Mouse (Mus musculus): Measurements from ENCODE around the gene Slc3a2. TPM values are rescaled to one million over a fixed set of nuclear protein-coding genes. Genes with fewer than 3 reads are reported as not detected.
A peak's percentile ranks its signal among the peaks of the same experiment; 100 is the strongest.
"Not testable (repeated sequence)": the region's sequence is repeated elsewhere in the genome, so short reads cannot be mapped to it uniquely, and the experiment has no call there.

Slc3a2 gene
- polyA plus RNA-seq, 1 experiment from 2014 or later: 139 TPM

DNA sequence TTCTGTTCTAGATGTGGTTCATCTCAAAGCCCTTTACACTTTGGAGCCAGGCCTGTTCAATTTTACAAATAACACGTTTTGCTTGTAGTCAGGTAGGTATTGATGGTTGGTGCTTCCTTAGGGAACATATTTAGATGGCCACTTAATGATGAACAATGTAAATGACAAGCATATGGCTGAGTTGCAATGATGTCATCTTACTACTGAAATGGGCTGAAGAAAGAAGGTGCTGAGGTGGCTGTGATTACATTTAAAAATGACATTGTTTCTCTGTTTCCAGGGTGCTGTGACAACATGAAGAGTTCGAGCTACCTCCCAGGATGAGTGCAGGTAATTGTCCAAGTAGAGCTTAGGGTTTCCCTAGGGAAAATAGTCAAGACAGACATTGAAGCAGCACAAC, 1.2 kb upstream of the Slc3a2 start:
- peak overlapping the region; percentile 95 for H3K27ac ChIP-seq (replicated peaks)

DNA sequence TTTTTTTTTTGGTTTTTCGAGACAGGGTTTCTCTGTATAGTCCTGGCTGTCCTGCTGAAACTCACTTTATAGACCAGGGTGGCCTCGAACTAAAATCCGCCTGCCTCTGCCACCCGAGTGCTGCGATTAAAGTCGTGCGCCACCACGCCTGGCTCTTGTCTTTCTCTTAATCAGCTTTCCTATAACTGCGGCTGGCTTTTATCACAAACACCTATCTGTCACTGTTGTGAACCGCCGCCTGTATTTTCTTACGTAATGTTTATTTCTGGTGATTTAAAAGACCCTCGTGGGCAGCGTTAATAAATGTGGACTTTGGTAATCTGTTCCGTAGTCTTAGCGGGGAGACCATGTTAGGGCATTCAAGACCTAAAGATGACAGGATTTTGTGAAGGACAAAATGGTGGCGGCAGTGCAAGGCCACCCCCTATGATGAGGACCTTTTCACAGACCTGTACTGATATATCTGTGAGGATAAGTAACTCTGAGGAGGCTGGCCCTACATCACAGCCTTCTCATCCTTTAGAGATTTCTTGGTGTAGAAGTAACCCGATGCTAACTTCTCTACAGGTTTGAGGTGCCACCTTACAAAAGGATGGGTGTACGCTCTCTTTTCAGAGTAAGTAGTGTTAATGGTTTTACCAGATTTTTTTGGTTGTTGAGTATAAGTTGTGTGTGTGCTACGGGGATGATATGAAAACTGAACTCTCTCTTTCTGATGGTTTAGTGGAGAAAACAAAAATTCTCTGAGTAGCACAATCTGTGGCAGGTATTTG, 591 bp upstream of the Slc3a2 start:
- peak overlapping the region; percentile 86 for H3K4me3 ChIP-seq
- H3K9me3 ChIP-seq (replicated peaks): no peaks in the 10 kb centered on the region
- peaks cover 31% of the 10 kb centered on the region for H3K36me3 ChIP-seq
- peak overlapping the region; percentile 95 for H3K27ac ChIP-seq (replicated peaks)
- DNase-seq (ENCODE audit: low spot score): peak; percentile 30
- H3K4me1 ChIP-seq: peaks cover 30% of the 10 kb centered on the region
- under 1% methylated on average over 20 of the region's 20 CpGs for WGBS
- no peaks in the 10 kb centered on the region for H3K27me3 ChIP-seq (ENCODE audit: low read depth, poor library complexity, severe bottlenecking)

More for the DNA sequence above, 1.2 kb upstream of the Slc3a2 start:
- WGBS: 3% methylated on average over 2 of the region's 2 CpGs
- Histone ChIP-seq H3K27me3 (ENCODE audit: low read depth, poor library complexity, severe bottlenecking) (no peaks in the 10 kb centered on the region), H3K4me3 (peak overlapping the region; percentile 86), H3K9me3 (replicated peaks) (no peaks in the 10 kb centered on the region), H3K4me1 (peaks cover 30% of the 10 kb centered on the region), H3K36me3 (peaks cover 31% of the 10 kb centered on the region)
- DNase-seq (ENCODE audit: low spot score): no peak

DNA sequence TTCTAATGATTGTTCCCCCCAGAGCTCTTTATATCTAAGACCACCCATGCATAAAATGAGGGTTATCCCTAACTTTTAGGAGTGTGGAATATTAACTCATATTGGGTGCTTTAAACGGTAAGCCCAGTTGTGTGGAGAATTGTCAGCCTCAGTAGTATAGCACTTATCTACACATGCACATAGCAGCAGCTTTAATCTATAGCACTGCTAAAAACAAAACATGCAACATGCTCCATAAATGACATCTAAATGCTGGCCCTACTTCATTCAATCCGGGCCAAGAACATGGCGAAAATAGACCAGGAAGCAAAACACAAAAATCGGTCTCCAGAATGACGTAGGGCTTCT, 636 bp downstream of the Slc3a2 start:
- no peaks in the 10 kb centered on the region for H3K27me3 ChIP-seq (ENCODE audit: low read depth, poor library complexity, severe bottlenecking)

DNA sequence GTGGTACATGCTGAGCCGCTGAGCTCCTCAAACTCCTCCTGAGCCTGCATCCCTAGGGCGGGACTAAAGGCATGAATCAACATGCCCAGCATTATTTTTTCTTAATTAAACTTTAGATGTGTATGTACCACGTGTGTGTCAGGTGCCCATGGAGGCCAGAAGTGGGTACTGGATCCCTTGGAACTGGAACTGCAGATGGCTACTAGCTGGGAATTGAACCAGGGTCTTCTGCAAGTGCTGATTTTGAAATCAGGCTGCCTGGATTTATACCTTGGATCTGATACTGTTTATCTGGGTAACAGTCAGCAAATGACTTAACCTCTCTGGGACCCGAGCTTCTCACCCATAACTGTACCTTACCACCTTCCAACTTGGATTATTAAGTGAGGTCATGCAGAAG, 1.1 kb downstream of the Slc3a2 start:
- Histone ChIP-seq H3K9me3 (replicated peaks) (no peaks in the 10 kb centered on the region), H3K27ac (replicated peaks) (peak overlapping the region; percentile 95; the same call in 1 of the 2 replicates), H3K27me3 (ENCODE audit: low read depth, poor library complexity, severe bottlenecking) (no peaks in the 10 kb centered on the region), H3K4me3 (peak overlapping the region; percentile 86), H3K4me1 (peaks cover 30% of the 10 kb centered on the region), H3K36me3 (peaks cover 30% of the 10 kb centered on the region)
- DNase-seq (ENCODE audit: low spot score): no peak
- 72% methylated on average over 4 of the region's 4 CpGs for WGBS

More for the DNA sequence above, 636 bp downstream of the Slc3a2 start:
- peaks cover 31% of the 10 kb centered on the region for H3K36me3 ChIP-seq
- 5% methylated on average over 5 of the region's 5 CpGs for WGBS
- peaks cover 30% of the 10 kb centered on the region for H3K4me1 ChIP-seq
- no peaks in the 10 kb centered on the region for H3K9me3 ChIP-seq (replicated peaks)
- DNase-seq (ENCODE audit: low spot score): no peak
- H3K4me3 ChIP-seq: peak overlapping the region; percentile 86
- peak overlapping the region; percentile 95 for H3K27ac ChIP-seq (replicated peaks)

DNA sequence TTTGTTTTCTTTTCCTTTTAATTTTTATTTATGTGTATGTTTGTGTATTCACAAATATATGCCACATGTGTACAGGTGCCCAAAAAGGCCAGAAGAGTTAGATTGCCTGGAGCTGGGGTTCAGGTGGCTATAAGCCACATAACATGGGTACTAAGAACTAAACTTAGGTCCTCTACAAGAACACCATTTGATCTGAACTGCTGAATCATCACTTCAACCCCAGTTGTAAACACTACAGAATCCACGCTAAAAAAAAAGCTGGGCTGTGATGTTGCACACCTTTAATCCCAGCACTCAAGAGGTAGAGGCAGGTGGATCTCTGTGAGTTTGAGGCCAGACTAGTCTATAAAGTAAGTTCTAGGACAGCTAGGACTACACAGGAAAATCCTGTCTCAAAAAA, 1.8 kb downstream of the Slc3a2 start:
- Histone ChIP-seq H3K36me3 (peaks cover 23% of the 10 kb centered on the region), H3K27ac (replicated peaks) (no peak overlapping the region), H3K4me1 (peaks cover 30% of the 10 kb centered on the region), H3K9me3 (replicated peaks) (no peaks in the 10 kb centered on the region), H3K4me3 (peak overlapping the region; percentile 26; the same call in 1 of the 2 replicates), H3K27me3 (ENCODE audit: low read depth, poor library complexity, severe bottlenecking) (no peaks in the 10 kb centered on the region)
- no peak for DNase-seq (ENCODE audit: low spot score)
- 85% methylated on average over 1 of the region's 1 CpGs for WGBS

DNA sequence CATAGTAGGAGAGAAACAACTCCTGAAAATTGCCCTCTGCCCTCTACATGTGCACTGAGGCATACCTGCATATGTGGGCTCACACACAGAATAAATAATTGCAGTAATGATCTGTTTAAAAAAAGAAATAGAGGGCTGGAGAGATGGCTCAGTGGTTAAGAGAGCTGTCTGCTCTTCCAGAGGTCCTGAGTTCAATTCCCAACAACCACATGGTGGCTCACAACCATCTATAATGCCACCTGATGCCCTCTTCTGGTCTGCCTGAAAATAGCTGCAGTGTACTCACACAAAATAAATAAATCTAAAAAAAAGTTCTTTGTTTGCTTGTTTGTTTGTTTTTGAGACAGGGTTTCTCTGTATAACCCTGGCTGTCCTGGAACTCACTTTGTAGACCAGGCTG, 4.1 kb downstream of the Slc3a2 start:
- Histone ChIP-seq H3K4me3 (0 out of 2 replicates have a peak overlapping the region, but pooled peaks have one; percentile 7), H3K4me1 (peaks cover 13% of the 10 kb centered on the region)
- not testable (repeated sequence) for DNase-seq (ENCODE audit: low spot score); H3K27ac ChIP-seq (replicated peaks); H3K27me3 ChIP-seq (ENCODE audit: low read depth, poor library complexity, severe bottlenecking); H3K36me3 ChIP-seq; H3K9me3 ChIP-seq (replicated peaks)

DNA sequence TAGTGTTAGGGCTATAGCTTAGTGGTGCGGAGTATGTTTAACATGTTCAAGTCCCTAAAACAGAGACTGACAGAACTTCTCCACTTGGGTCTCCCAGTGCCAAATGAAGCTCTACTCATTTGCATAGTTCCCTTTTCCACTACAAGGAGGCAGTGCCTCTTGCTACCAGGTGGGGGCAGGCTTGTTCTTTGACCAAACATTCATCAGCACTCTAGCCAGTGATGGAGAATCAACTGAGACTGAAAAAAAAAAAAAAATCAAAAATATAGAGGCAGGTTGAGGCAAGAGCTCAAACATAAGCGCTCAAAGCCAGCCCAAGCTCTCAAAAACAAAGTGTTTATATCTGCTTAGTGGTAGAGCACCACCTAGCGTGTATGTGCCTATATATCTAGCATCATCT, 4.8 kb downstream of the Slc3a2 start:
- Histone ChIP-seq H3K4me1 (peaks cover 17% of the 10 kb centered on the region), H3K36me3 (no peaks in the 10 kb centered on the region), H3K27ac (replicated peaks) (no peak overlapping the region), H3K4me3 (no peak overlapping the region), H3K27me3 (ENCODE audit: low read depth, poor library complexity, severe bottlenecking) (no peaks in the 10 kb centered on the region), H3K9me3 (replicated peaks) (no peaks in the 10 kb centered on the region)
- 70% methylated on average over 3 of the region's 3 CpGs for WGBS
- peak; percentile 50 for DNase-seq (ENCODE audit: low spot score)

DNA sequence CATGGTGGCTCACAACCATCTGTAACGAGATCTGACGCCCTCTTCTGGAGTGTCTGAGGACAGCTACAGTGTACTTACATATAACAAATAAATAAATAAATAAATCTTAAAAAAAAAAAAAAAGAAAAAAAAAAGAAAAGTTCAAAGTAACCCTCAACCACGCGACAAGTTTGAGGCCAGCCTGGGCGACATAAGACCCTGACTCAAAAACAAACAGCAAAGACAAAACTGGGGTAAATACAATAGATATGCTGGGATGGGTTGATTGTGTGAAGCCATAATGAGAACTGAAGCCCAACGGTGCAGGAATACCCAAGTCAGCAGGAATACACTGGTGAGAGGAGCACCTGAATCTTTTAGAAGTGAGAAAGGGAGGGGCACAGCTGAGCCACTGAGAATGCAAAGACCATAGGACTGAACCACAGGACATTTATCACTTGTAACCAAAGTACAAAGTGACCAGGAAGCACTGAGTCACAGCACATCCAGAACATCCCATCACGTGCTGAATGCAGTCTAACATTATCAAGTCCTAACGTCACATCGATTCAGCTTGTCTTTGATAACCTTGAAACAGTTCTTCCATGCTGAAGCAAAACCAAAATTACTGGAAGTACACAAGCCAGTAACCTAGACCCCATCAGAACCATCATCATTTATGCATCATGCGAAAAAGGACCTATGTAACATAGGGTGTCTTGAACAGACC, 6.2 kb downstream of the Slc3a2 start:
- no peak overlapping the region for H3K4me3 ChIP-seq
- no peak for DNase-seq (ENCODE audit: low spot score)
- H3K36me3 ChIP-seq: peaks cover 2% of the 10 kb centered on the region
- peaks cover 18% of the 10 kb centered on the region for H3K4me1 ChIP-seq
- 64% methylated on average over 10 of the region's 10 CpGs for WGBS
- H3K9me3 ChIP-seq (replicated peaks): no peaks in the 10 kb centered on the region
- H3K27me3 ChIP-seq (ENCODE audit: low read depth, poor library complexity, severe bottlenecking): no peaks in the 10 kb centered on the region
- H3K27ac ChIP-seq (replicated peaks): no peak overlapping the region

DNA sequence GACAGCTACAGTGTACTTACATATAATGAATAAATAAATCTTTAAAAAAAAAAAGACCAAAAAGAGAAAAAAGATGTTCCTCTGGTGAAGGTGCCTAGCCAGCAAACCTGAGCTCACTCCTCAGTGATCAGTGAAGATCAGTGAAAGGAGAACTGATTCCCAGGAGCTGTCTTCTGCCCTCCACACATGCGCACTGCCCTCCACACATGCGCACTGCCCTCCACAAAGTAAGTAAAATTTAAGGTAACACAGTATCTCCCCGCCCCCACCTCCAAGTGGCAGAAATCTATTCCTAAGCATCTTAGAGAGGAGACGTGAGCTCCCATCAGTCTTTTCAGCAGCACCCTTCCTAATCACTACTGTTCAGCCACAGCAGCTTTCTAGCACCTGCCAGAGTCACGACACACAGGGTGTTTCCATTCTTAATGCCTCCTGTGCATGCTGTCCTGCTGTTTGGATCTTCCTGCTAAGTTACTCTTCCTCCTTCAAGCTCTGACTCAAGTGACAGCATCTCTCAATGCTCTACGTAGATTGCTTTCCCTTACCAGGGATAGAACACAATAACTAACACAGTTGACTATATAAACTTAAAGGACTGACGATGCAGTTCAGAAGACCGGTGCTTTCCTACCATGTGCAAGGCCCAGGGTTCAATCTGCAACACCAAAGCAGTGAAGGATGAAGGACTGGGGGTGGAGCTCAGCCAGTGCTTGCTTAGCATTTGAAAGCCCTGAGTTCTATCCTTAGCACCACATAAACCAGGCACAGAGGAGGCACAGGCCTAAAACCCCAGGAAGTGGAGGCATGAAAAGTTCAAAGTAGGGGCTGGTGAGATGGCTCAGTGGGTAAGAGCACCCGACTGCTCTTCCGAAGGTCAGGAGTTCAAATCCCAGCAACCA, 7.1 kb downstream of the Slc3a2 start:
- Histone ChIP-seq H3K9me3 (replicated peaks) (no peaks in the 10 kb centered on the region), H3K36me3 (peaks cover 10% of the 10 kb centered on the region), H3K4me3 (no peak overlapping the region), H3K27ac (replicated peaks) (no peak overlapping the region), H3K4me1 (peaks cover 24% of the 10 kb centered on the region), H3K27me3 (ENCODE audit: low read depth, poor library complexity, severe bottlenecking) (no peaks in the 10 kb centered on the region)
- 64% methylated on average over 10 of the region's 10 CpGs for WGBS
- DNase-seq (ENCODE audit: low spot score): no peak

DNA sequence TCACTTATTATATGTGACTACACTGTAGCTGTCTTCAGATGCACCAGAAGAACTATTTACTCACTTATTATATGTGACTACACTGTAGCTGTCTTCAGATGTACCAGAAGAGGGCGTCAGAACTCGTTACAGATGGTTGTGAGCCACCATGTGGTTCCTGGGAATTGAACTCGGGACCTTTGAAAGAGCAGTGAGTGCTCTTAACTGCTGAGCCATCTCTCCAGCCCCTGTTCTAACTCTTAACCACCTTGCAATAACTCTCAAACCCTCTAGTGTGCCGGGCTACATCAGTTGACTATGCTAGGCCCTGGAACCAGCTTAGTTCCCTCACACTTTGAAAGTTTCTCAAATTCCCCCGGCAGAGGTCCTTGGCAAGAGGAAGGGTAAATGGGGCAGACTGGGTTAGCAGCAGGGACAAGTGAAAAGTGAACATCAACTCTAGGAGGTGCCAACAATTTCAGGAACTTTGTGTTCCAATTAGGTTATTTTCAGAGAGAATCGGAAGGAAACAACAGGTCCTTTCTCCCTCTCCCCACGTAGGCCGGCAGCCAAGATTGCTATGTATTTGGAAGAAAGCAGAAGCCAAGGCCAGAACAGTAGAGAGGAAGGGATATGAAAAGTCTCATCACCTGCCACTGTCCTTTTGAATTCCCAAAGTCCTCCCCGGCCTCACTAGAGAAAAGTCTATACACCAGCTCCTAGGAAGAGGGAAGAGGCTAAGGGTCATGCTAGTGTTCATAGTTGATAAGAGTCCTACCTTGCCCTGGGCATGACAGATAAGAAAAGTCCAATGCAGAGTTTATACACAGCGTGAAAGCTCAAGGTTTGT, 8.3 kb downstream of the Slc3a2 start:
- WGBS: 76% methylated on average over 10 of the region's 10 CpGs
- Histone ChIP-seq H3K36me3 (peaks cover 23% of the 10 kb centered on the region), H3K4me1 (peaks cover 31% of the 10 kb centered on the region), H3K27me3 (ENCODE audit: low read depth, poor library complexity, severe bottlenecking) (no peaks in the 10 kb centered on the region), H3K9me3 (replicated peaks) (no peaks in the 10 kb centered on the region), H3K27ac (replicated peaks) (no peak overlapping the region), H3K4me3 (peak overlapping the region; percentile 70)
- no peak for DNase-seq (ENCODE audit: low spot score)

DNA sequence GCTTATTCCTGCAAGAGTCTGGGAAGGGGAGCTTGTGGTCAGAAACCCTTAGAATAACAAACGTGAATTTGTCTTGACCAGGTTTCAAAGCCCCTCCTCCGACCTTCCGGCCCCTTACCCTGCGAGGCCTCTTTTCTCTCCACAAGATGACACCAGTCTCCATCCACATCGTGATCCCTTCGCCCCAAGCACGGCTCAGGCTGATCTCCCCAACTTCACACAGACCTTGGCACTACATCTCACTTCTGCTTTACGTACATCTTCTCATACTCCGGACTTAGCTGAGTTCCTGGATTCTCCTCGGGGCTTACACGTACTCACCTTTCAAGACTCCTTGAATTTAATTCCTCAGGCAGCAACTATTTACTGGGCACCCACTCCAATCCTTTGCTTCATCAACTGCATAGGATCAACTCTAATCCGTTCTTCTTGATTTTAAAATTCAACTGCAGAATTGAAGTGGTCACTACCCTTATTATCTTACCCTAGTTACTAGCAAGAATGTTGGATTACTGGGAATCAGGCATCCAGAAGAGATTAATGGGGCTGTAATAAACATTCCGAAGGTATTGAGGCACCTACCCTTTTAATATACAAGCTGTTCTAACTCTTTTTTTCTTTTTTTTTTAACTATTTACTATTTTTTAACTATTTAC, 9.0 kb downstream of the Slc3a2 start:
- H3K9me3 ChIP-seq (replicated peaks): no peaks in the 10 kb centered on the region
- DNase-seq (ENCODE audit: low spot score): no peak
- peak overlapping the region; percentile 94 for H3K27ac ChIP-seq (replicated peaks)
- peaks cover 30% of the 10 kb centered on the region for H3K36me3 ChIP-seq
- 10% methylated on average over 13 of the region's 13 CpGs for WGBS
- H3K4me3 ChIP-seq: peak overlapping the region; percentile 70
- no peaks in the 10 kb centered on the region for H3K27me3 ChIP-seq (ENCODE audit: low read depth, poor library complexity, severe bottlenecking)
- H3K4me1 ChIP-seq: peaks cover 31% of the 10 kb centered on the region
